Mouse (Mus musculus): ENCODE measurements around the gene Zcchc2.

Gene Zcchc2

GRCm38 (mm10) chr1:106072071-106072440 is 81.8 kb downstream of the Zcchc2 start:
- DNase-seq (ENCODE audit: low read depth, low spot score), result no peak

DNA sequence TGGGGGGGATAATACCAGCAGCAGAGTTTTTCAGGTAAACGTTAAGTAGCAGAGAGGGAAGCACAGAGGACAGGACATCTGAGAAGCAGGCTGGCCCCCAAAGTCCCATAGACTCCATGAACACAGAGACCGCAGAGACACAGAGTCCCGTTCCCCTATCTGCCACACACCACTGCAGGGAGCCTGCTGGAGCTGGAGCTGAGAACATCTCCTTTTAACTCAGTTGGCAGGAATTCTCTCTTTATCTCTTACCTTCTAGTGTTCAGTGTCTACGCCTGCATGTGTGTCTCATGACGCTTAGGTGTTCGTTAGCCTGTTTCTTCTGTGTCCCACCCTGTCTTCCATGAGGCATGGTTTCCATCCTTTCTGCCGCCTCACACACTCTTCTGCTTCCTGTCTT is 83.0 kb downstream of the Zcchc2 start:
- no peak for DNase-seq (ENCODE audit: low read depth, low spot score)

GRCm38 (mm10) chr1:106074141-106074540 is 83.9 kb downstream of the Zcchc2 start:
- DNase-seq (ENCODE audit: low read depth, low spot score), result no peak

DNA sequence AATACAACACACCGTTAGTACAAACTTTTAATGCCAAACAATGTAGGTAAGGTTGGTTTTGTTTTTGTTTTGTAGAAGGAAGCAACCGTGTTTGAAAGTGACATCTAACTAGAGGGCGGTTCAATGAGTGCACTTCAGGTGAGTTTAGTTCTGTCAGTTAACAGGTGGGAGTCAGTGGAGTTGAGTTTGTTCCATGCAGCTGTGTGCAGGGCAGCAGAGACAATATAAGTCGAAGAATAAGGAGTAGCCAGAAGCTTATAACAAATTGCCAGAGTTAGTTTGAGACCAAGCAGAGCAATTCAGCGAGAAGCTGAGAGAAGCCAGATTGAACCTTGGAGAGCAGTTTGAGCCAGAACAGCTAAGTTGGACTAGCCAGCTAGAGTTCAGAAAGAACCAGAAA is 84.5 kb downstream of the Zcchc2 start:
- no peak for DNase-seq (ENCODE audit: low read depth, low spot score)

DNA sequence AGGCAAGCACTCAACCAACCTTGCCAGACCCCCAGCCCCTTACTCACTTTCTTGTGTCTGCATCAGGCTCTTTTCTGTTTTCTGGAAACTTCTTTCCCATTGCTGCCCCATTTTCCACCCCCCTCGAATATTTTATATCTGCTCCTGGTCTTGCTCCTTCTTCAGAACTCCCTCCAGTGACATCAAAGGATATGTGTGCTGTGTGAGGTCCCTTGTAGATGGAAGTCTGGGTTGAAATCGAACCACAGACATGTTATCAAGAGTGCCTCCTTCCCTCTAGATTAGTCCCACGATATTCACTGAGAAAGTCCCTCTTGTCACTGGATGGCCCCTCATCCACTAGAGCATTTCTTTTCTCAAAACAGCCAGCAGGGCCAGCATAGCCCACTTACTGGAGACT is 86.4 kb downstream of the Zcchc2 start:
- no peak for DNase-seq (ENCODE audit: low read depth, low spot score)

GRCm38 (mm10) chr1:106077166-106077565 is 87.0 kb downstream of the Zcchc2 start:
- DNase-seq (ENCODE audit: low read depth, low spot score), result no peak

Measured in A20 (cell line).